Mouse (Mus musculus) T-helper 2 cell (primary cell): ENCODE measurements around the gene Satl1.
"Not testable (repeated sequence)": the region's sequence is repeated elsewhere in the genome, so short reads cannot be mapped to it uniquely, and the experiment has no call there.

ENCODE experiments used
- in situ Hi-C: fragments of 300-600 bp; cut with MboI, MseI; formaldehyde crosslinking; loops from one replicate; pipeline ENCODE4 v1.15.1; 2025; ENCODE audit warnings: high pct_unique_total_duplicates

Satl1 gene

DNA sequence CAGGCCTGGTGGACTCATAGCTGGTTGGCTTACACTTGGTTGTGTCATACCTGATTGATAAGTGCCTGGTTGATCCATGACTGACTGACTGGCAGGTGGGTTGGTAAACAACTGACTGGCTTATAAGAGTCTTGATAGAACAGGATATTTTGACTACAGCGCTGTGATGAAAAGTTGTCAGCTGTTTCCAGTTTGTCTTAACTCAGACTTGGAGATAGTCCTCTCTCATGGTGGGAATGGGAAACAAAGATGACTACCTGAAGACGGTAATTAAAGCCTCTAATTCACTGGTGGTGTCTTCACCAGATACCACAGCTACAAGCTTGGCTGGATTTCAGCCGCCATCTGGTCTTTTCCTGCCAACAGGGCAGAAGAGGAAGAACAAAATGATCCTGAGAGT is at the start of gene Satl1:
Gene Satl1, minus strand, starts transcription at position 101 of the 400 bp plus-strand sequence.
- in situ Hi-C loops, result no loop called here

GRCm38 (mm10) chrX:112438064-112438463 is 31.5 kb upstream of the Satl1 start:
- in situ Hi-C loops, result no loop called here

DNA sequence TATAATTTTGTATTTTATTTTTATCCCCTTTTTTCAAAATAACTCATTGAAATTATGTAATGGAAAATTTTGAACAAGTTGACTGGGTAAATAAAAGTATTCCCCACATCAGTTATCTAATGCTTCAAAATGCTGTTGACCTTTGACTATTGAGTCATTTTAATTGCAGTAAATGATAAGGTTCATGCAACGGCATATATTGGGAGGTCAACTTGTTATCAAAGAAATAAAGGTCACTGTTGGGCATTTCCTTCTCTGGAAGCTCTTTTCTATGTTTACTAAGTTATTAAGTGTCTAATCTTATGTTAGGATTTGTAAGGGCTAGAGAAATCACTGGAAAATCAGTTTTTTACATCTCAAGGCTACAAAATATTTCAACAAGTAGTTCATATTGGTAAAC is 31.0 kb upstream of the Satl1 start:
- in situ Hi-C loops, result no loop called here

GRCm38 (mm10) chrX:112422998-112423397 is 16.4 kb upstream of the Satl1 start:
- in situ Hi-C loops, result not testable (repeated sequence)

GRCm38 (mm10) chrX:112412309-112412708 is 5.7 kb upstream of the Satl1 start:
- in situ Hi-C loops, result no loop called here

DNA sequence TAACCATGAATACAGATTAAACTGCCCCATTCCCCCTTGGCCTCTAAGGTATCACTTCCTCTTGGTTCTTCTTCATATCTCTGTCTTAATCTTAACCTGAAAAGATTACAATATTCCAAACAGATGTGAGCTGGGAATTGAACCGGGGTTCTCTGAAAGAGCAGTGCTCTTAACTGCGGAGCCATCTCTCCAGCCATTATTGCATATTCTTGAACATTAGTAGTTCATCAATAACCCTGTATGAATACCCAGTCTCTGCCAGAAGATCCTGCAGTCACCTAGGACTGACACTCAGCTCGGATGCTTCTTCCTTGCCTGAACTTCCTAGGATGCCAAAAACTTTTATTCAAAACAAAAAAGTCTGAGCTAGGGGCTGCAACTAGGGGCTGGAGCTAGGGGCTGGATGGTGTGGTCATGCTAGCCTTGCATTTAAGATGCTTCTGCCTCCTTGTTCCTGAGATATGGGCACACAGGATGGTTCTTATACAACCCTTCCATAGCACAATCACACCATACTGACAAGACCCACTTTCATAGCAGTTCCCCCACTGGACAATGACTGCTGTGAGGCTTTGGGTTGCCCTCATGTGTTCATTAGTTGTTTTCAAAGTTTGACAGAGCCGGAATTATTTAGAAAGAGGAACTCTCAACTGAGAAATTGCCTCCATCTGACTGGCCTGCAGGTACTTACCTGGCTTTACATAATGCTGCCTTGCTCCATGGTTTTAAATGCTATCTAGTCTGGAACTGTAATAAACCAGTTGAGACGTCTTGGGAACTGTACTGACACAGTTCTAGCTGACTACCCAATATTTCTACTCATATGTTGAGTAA is 35.8 kb downstream of the Satl1 start:
- in situ Hi-C loops, result not testable (repeated sequence)

GRCm38 (mm10) chrX:112368426-112368825 is 38.2 kb downstream of the Satl1 start:
- in situ Hi-C loops, result no loop called here

DNA sequence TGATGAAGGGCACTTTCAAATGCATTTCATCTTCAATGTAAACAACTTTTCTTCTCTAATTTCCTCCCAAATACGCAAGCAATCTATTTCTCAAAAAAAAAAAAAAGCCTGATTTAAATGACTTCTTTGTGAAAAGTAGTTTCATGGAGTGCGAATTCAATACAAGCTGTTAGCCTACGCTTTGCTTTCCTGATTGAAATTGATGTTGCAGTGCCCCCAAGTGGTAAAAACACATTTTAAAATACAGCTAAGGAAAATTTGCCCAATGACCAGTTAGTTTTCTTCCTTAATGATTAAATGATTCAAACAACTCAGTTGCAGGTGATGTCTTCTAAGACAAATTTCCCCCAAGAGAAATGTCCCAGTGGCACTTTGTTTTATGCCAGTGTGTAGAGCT is 58.2 kb downstream of the Satl1 start:
- in situ Hi-C loops, result loop anchor here (10.0 kb wide), 1 partner anchor 1134 kb away; no protein-coding TSS in a partner anchor

GRCm38 (mm10) chrX:112347467-112348394 is 58.8 kb downstream of the Satl1 start:
- in situ Hi-C loops, result loop anchor here (10.0 kb wide), 1 partner anchor 1133 kb away; no protein-coding TSS in a partner anchor

- in situ Hi-C loops, result no loop called here
These were observed 67.1 kb downstream of the Satl1 start for GRCm38 (mm10) chrX:112339486-112339885.
